Mouse (Mus musculus): ENCODE data around the gene Cpne5. TPM values are rescaled to one million over a fixed set of nuclear protein-coding genes. Genes with fewer than 3 reads are reported as not detected.

Gene Cpne5
- total RNA-seq, 2 experiments from 2014 or later: 67.9 to 81.9 TPM

GRCm38 (mm10) chr17:29214655-29215054 lies 23.3 kb downstream of the Cpne5 start:
- intact Hi-C loops (cut with DNase I): no loop called here
- no peak for DNase-seq

- intact Hi-C loops (cut with DNase I): no loop called here
- DNase-seq: no peak
These were observed 23.8 kb downstream of the Cpne5 start for GRCm38 (mm10) chr17:29214193-29214456.

- no peak for DNase-seq
- intact Hi-C loops (cut with DNase I): no loop called here
These were observed 24.4 kb downstream of the Cpne5 start for GRCm38 (mm10) chr17:29213381-29214192.

GRCm38 (mm10) chr17:29211836-29212235 lies 26.1 kb downstream of the Cpne5 start:
- intact Hi-C loops (cut with DNase I): no loop called here
- no peak for DNase-seq

- intact Hi-C loops (cut with DNase I): no loop called here
These were observed 27.9 kb downstream of the Cpne5 start for GRCm38 (mm10) chr17:29210037-29210436.

GRCm38 (mm10) chr17:29206052-29206451 lies 31.9 kb downstream of the Cpne5 start:
- intact Hi-C loops (cut with DNase I): no loop called here
- DNase-seq: no peak

More at GRCm38 (mm10) chr17:29210037-29210436, 27.9 kb downstream of the Cpne5 start:
- no peak for DNase-seq

GRCm38 (mm10) chr17:29202604-29203003 lies 35.4 kb downstream of the Cpne5 start:
- DNase-seq: no peak
- intact Hi-C loops (cut with DNase I): no loop called here

GRCm38 (mm10) chr17:29199821-29200220 lies 38.1 kb downstream of the Cpne5 start:
- no peak for DNase-seq
- intact Hi-C loops (cut with DNase I): no loop called here

- DNase-seq: no peak
- intact Hi-C loops (cut with DNase I): no loop called here
These were observed 38.7 kb downstream of the Cpne5 start for GRCm38 (mm10) chr17:29199151-29199800.

- intact Hi-C loops (cut with DNase I): no loop called here
- DNase-seq: no peak
These were observed 42.4 kb downstream of the Cpne5 start for GRCm38 (mm10) chr17:29195579-29195978.

- intact Hi-C loops (cut with DNase I): no loop called here
- no peak for DNase-seq
These were observed 49.0 kb downstream of the Cpne5 start for GRCm38 (mm10) chr17:29188989-29189388.

- intact Hi-C loops (cut with DNase I): no loop called here
- DNase-seq: no peak
These were observed 50.7 kb downstream of the Cpne5 start for GRCm38 (mm10) chr17:29186989-29187859.

GRCm38 (mm10) chr17:29185376-29186046 lies 52.5 kb downstream of the Cpne5 start:
- intact Hi-C loops (cut with DNase I): no loop called here
- DNase-seq: no peak

GRCm38 (mm10) chr17:29183162-29183561 lies 54.8 kb downstream of the Cpne5 start:
- intact Hi-C loops (cut with DNase I): no loop called here
- DNase-seq: no peak

- no peak for DNase-seq
- intact Hi-C loops (cut with DNase I): no loop called here
These were observed 56.2 kb downstream of the Cpne5 start for GRCm38 (mm10) chr17:29181751-29182150.

- intact Hi-C loops (cut with DNase I): no loop called here
These were observed 57.4 kb downstream of the Cpne5 start for GRCm38 (mm10) chr17:29180406-29181127.

GRCm38 (mm10) chr17:29179917-29180316 lies 58.0 kb downstream of the Cpne5 start:
- intact Hi-C loops (cut with DNase I): loop anchor here (5.0 to 10.0 kb wide), 2 partner anchors 57 to 195 kb away; partner anchors contain the start of gene Cpne5
- DNase-seq: no peak

More at GRCm38 (mm10) chr17:29180406-29181127, 57.4 kb downstream of the Cpne5 start:
- DNase-seq: no peak

GRCm38 (mm10) chr17:29178503-29179059 lies 59.4 kb downstream of the Cpne5 start:
- intact Hi-C loops (cut with DNase I): loop anchor here (5.0 to 10.0 kb wide), 2 partner anchors 59 to 196 kb away; partner anchors contain the start of gene Cpne5
- DNase-seq: no peak
